Mouse (Mus musculus) splenic B cell, adult 2 months (primary cell): Measurements from ENCODE around the gene Cyp2d11.

ENCODE experiments used
- DNase-seq: peaks from one replicate; pipeline ENCODE4 v3.0.0-alpha.2; 2011; ENCODE audit warnings: low read depth, low spot score
- H3K27me3 ChIP-seq: 2 replicates; pipeline ENCODE4 v1.6.1; 2012; ENCODE audit warnings: mild to moderate bottlenecking, low read length, moderate library complexity, mixed read lengths; ENCODE audit not compliant: control insufficient read depth, poor library complexity, insufficient read depth, severe bottlenecking
- H3K36me3 ChIP-seq: 2 replicates; pipeline ENCODE4 v1.6.1; 2012; ENCODE audit warnings: mild to moderate bottlenecking, low read length, moderate library complexity, mixed read lengths; ENCODE audit not compliant: control insufficient read depth, poor library complexity, insufficient read depth, severe bottlenecking

Gene Cyp2d11

DNA sequence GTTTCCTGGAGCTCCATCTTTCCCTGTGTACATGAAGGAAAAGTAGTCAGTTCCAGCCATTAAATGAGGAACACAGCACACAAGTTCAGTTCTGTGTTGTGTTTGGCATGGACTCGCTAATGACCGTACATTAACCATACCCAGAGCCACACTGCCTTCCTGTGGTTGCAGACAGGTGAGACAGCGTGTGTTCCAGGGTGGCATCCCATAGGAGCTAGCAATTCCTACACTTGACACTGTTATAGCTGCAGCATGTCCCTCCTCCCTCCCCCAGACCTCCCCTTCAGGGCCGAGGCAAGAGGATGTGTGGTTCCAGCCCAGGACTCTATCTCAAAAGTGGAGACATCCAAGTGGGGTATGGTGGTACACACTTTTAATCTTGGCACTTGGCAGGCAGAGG, 43.5 kb downstream of the Cyp2d11 start:
- peaks cover 11% of the 10 kb centered on the region for H3K36me3 ChIP-seq
- no peak for DNase-seq
- no peaks in the 10 kb centered on the region for H3K27me3 ChIP-seq

GRCm38 (mm10) chr15:82348999-82349341, 44.9 kb downstream of the Cyp2d11 start:
- peaks cover 11% of the 10 kb centered on the region for H3K36me3 ChIP-seq
- no peaks in the 10 kb centered on the region for H3K27me3 ChIP-seq
- DNase-seq, result no peak

GRCm38 (mm10) chr15:82348258-82348998, 45.4 kb downstream of the Cyp2d11 start:
- no peak for DNase-seq
- Histone ChIP-seq H3K27me3 (no peaks in the 10 kb centered on the region), H3K36me3 (peaks cover 11% of the 10 kb centered on the region)

GRCm38 (mm10) chr15:82347852-82348251, 46.0 kb downstream of the Cyp2d11 start:
- DNase-seq, result no peak
- Histone ChIP-seq H3K36me3 (peaks cover 11% of the 10 kb centered on the region), H3K27me3 (no peaks in the 10 kb centered on the region)

GRCm38 (mm10) chr15:82347303-82347676, 46.5 kb downstream of the Cyp2d11 start:
- Histone ChIP-seq H3K36me3 (peaks cover 11% of the 10 kb centered on the region), H3K27me3 (no peaks in the 10 kb centered on the region)
- DNase-seq, result no peak

- DNase-seq, result no peak
- H3K36me3 ChIP-seq, result peaks cover 11% of the 10 kb centered on the region
- H3K27me3 ChIP-seq, result no peaks in the 10 kb centered on the region
Measured at GRCm38 (mm10) chr15:82346580-82347302, 47.1 kb downstream of the Cyp2d11 start.

- Histone ChIP-seq H3K36me3 (peaks cover 11% of the 10 kb centered on the region), H3K27me3 (no peaks in the 10 kb centered on the region)
- DNase-seq, result peak; percentile 100
Measured at GRCm38 (mm10) chr15:82345820-82346470, 47.9 kb downstream of the Cyp2d11 start.

- Histone ChIP-seq H3K36me3 (peaks cover 5% of the 10 kb centered on the region; the same call in 1 of the 2 replicates), H3K27me3 (no peaks in the 10 kb centered on the region; the same call in 1 of the 2 replicates)
- no peak for DNase-seq
Measured at GRCm38 (mm10) chr15:82344971-82345370, 48.9 kb downstream of the Cyp2d11 start.

- no peak for DNase-seq
- no peaks in the 10 kb centered on the region for H3K36me3 ChIP-seq
Measured at GRCm38 (mm10) chr15:82343368-82344287, 50.2 kb downstream of the Cyp2d11 start.

DNA sequence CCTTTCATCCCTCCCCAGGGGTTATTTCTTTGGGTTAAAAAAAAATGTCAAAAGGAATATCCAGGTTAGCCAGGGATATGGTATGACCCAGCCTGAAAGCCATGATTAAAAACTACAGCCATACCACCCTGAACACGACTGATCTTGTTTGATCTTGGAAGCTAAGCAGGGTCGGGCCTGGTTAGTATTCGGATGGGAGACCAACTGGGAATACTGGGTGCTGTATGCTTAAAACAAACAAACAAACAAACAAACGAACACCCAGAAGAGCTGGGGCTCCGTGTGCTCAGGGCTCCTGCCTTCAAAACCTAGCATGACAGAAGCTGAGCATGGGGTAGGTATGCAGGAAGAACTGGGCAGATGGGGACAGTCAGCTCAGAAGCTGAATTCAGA, 51.3 kb downstream of the Cyp2d11 start:
- no peak for DNase-seq
- no peaks in the 10 kb centered on the region for H3K36me3 ChIP-seq
- H3K27me3 ChIP-seq, result no peaks in the 10 kb centered on the region; the same call in 1 of the 2 replicates

More at GRCm38 (mm10) chr15:82343368-82344287, 50.2 kb downstream of the Cyp2d11 start:
- H3K27me3 ChIP-seq, result no peaks in the 10 kb centered on the region; the same call in 1 of the 2 replicates

DNA sequence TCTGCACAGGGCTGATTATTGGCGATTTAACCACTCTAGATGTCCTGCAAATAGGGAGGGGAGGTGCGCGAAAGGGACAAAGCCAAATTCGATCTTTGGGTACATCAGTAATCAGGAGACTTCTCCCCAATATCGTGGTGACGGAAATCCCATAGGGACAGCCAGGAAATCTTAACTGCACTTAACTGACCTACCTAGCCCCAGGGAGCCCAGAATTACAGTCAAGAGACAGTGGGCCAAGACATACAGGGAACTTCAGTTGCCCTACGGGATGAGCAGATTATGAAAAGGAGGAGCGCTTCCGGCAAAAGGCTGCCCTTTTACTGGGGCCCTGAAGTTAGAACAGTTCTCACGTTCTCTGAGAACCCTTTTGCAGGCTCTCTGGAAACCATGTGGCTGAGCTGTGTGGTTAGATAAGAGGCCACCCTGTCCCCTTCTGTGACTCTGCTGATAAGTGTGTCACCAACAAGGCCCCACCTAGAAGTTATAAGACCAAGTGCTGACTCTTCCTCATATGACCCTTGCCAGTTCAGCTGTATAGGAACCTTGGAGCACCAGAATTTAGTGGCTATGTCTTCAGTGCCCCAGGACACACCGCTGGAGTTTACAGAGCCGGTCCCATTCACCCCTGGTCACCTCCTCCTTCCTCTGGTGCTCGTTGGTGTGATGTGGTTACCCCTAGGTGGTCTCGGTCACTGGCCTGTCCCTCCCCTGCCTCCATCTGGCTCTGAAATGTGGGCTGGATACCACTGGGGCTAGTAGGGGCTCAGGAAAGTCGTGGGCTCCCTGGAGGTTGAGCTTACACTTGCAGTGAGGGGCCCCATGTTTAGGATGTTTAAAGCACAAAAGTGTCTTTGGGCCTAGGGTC, 51.9 kb downstream of the Cyp2d11 start:
- no peak for DNase-seq
- no peaks in the 10 kb centered on the region; the same call in 1 of the 2 replicates for H3K27me3 ChIP-seq
- no peaks in the 10 kb centered on the region for H3K36me3 ChIP-seq

DNA sequence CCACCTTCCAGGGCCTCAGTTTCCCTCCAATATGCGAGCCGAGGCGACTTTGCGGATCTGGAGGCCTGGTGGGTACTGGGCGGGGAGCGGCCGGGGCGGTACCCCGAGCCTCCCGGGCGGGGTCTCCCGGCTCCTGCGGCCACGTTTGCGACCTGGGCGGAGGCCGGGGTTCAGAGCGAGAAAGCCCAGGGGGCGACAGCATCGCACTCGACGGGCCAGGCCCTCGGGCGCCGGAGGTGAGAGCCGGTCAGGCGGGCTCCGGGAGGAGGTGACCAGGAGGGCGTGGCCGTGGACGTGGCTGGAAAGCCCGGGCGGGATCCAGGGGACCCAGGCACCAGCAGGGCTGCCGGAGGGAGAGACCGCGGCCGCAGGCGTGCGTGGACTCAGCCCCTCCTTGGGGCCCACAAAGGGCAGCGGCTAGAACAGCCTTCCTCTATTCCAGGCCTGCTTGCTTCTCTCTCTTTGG, 52.8 kb downstream of the Cyp2d11 start:
- H3K27me3 ChIP-seq, result no peaks in the 10 kb centered on the region; the same call in 1 of the 2 replicates
- no peaks in the 10 kb centered on the region for H3K36me3 ChIP-seq
- DNase-seq, result no peak

GRCm38 (mm10) chr15:82340414-82341035, 53.3 kb downstream of the Cyp2d11 start:
- H3K27me3 ChIP-seq, result no peaks in the 10 kb centered on the region; the same call in 1 of the 2 replicates
- DNase-seq, result no peak

More at GRCm38 (mm10) chr15:82340414-82341035, 53.3 kb downstream of the Cyp2d11 start:
- H3K36me3 ChIP-seq, result no peaks in the 10 kb centered on the region; the same call in 1 of the 2 replicates
